Mouse (Mus musculus) ES-E14 (cell line): ENCODE results near the gene Ptk7. TPM values are rescaled to one million over a fixed set of nuclear protein-coding genes. Genes with fewer than 3 reads are reported as not detected.

ENCODE experiments used
- DNase-seq: peaks from one replicate; pipeline ENCODE4 v3.0.0-alpha.2; 2013; ENCODE audit warnings: low read depth, low spot score
- H3K27ac ChIP-seq: 2 replicates; pipeline ENCODE4 v1.5.1; 2012; ENCODE audit warnings: low read depth, mild to moderate bottlenecking, low read length, moderate library complexity, mixed read lengths; ENCODE audit not compliant: poor library complexity, insufficient read depth, severe bottlenecking
- H3K36me3 ChIP-seq: 2 replicates; pipeline ENCODE4 v1.6.1; 2012; ENCODE audit warnings: mild to moderate bottlenecking, low read length, moderate library complexity, mixed read lengths; ENCODE audit not compliant: control insufficient read depth, poor library complexity, insufficient read depth, severe bottlenecking
- H3K4me1 ChIP-seq, 2 experiments: fragments of 150-350 bp in 1 of 2; sonication (generic) in 1 of 2; 2 replicates each; pipeline ENCODE4 v1.6.1; 2012; ENCODE audit warnings: low read length in 2 of 2, mild to moderate bottlenecking in 1 of 2, mixed read lengths in 1 of 2; ENCODE audit not compliant: control insufficient read depth in 2 of 2, insufficient read depth in 2 of 2, poor library complexity in 1 of 2
- H3K4me3 ChIP-seq, 2 experiments: fragments of 150-350 bp in 1 of 2; sonication (generic) in 1 of 2; 2 replicates each; pipeline ENCODE4 v1.5.1; 2012; ENCODE audit warnings: low read length in 2 of 2, low read depth in 1 of 2, mild to moderate bottlenecking in 1 of 2, mixed read lengths in 1 of 2; ENCODE audit not compliant: insufficient read depth in 1 of 2, poor library complexity in 1 of 2, severe bottlenecking in 1 of 2
- H3K9ac ChIP-seq: 2 replicates; pipeline ENCODE4 v1.6.1; 2012; ENCODE audit warnings: low read depth, mild to moderate bottlenecking, low read length, mixed read lengths; ENCODE audit not compliant: poor library complexity, insufficient read depth, severe bottlenecking
- H3K9me3 ChIP-seq: fragments of 150-350 bp; sonication (generic); 2 replicates; pipeline ENCODE4 v1.6.1; 2012; ENCODE audit warnings: low read depth, mild to moderate bottlenecking, low read length; ENCODE audit not compliant: control insufficient read depth, insufficient read depth
- CHD2 ChIP-seq: IDR thresholded peaks from 2 replicates; pipeline ENCODE4 v1.6.1; 2014; ENCODE audit warnings: mild to moderate bottlenecking, low read depth, low read length, inconsistent platforms
- HCFC1 ChIP-seq: IDR thresholded peaks from 2 replicates; pipeline ENCODE4 v1.6.1; 2012; ENCODE audit warnings: low read length, inconsistent platforms, borderline replicate concordance; ENCODE audit not compliant: insufficient read depth
- MAFK ChIP-seq: IDR thresholded peaks from 2 replicates; pipeline ENCODE4 v1.6.1; 2014; ENCODE audit warnings: mild to moderate bottlenecking, low read depth, low read length, inconsistent platforms; ENCODE audit not compliant: insufficient read depth
- ZC3H11A ChIP-seq: IDR thresholded peaks from 2 replicates; pipeline ENCODE4 v1.6.1; 2012; ENCODE audit warnings: low read depth, mild to moderate bottlenecking, inconsistent platforms, low read length, borderline replicate concordance
- ZNF384 ChIP-seq: IDR thresholded peaks from 2 replicates; pipeline ENCODE4 v1.6.1; 2012; ENCODE audit warnings: low read depth, low read length, inconsistent platforms
- in situ Hi-C, 2 experiments: fragments of 600-800 bp; cut with MboI; formaldehyde crosslinking; loops; one replicate each; pipeline ENCODE4 v1.15.1; 2025; ENCODE audit warnings: low sequenced_read_pairs in 2 of 2, inconsistent platforms in 1 of 2; ENCODE audit not compliant: unreplicated experiment in 2 of 2
- total RNA-seq: library from RNA; depleted of rRNA; stranded (reverse); fragments of 300-350 nt; gene quantifications from 2 replicates; pipeline ENCODE4 v1.2.3, GENCODE M21; 2012

Ptk7 gene
- total RNA-seq, 1 experiment: 200 TPM

DNA sequence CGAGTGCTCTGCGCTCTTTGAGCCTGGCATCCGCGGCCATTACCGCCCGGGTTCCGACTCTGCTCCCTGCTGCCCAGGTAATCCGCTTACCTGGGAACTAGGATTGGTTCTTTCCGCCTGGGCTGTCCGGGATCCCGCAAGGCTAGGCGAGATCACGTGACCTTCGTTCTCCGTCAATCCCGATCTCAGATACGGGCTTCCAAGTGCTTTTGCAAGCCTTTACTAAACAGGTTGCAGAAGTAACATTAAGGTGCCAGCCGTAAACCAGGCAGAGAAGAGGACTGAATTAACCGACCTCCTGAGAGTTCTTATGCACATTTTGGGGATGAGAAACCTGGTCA lies 17.0 kb upstream of the Ptk7 start:
- H3K9ac ChIP-seq: peak overlapping the region; percentile 100
- TF ChIP-seq ZNF384 (no peak), MAFK (0 out of 2 replicates have a peak, but pooled peaks have one; percentile 10), HCFC1 (no peak), CHD2 (no peak), ZC3H11A (no peak)
- peaks cover 13% of the 10 kb centered on the region; the same call in 1 of the 2 replicates for H3K36me3 ChIP-seq
- H3K9me3 ChIP-seq: no peaks in the 10 kb centered on the region
- H3K27ac ChIP-seq: peak overlapping the region; percentile 87
- in situ Hi-C loops: no loop called here
- peak; percentile 79 for DNase-seq
- H3K4me3 ChIP-seq: peak overlapping the region; percentile 86 to 100
- peaks cover 4 to 12% of the 10 kb centered on the region in 2 experiments; a peak in 1 of 4 replicates for H3K4me1 ChIP-seq

DNA sequence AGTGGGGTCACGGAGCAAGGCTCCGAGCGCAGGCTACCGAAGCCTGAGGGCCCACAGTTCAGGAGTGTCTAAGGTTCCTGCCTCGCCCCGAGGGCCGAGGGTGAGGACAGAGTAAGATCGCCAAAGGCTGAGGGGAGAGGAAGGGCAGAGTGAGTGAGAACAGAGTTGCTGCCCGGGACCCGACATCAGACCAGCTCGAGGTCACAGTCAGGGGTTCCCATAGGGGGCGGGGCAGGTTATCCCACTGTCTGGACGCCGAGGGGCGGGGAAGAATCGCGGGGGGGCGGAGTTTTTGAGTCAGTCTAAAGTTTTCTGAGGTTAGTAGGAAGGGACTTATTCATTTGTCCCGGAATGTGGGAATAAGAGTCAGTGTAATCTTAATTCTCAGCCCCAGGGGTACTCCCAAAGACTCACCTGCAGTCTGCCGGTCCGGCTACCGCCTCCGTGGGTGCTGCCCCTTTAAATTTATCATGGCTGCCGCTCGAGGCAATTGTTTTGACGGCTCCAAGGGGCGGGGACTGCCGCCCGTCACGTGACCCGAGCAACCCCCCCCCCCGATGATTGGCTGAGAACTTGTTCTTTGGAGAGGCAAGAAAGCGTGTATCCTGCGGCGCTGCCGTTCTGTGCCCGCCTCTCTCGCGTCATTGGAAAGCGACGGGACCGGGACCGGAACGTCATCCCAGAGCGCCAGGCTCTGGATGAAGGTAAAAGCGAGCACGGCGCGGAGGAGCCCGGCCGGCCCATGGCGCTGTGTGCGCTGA lies 16.4 kb upstream of the Ptk7 start, which contains the start of the genes Klc4 and Mrpl2:
Gene Klc4 (minus strand): TSS at position 462 of the 761 bp plus-strand sequence.
Gene Mrpl2 (plus strand): TSS at position 669 of the 761 bp plus-strand sequence.
- TF ChIP-seq MAFK (no peak), ZNF384 (no peak), HCFC1 (peak; percentile 86), ZC3H11A (no peak), CHD2 (no peak)
- no peaks in the 10 kb centered on the region for H3K9me3 ChIP-seq
- DNase-seq: peak; percentile 98
- peaks cover 13% of the 10 kb centered on the region; the same call in 1 of the 2 replicates for H3K36me3 ChIP-seq
- peaks cover 4 to 10% of the 10 kb centered on the region in 2 experiments; a peak in 1 of 4 replicates for H3K4me1 ChIP-seq
- H3K9ac ChIP-seq: peak within 1 kb of the TSS; percentile 100
- H3K27ac ChIP-seq: peak within 1 kb of the TSS; percentile 87
- peak within 1 kb of the TSS; percentile 86 to 100 for H3K4me3 ChIP-seq
- in situ Hi-C loops: no loop called here

DNA sequence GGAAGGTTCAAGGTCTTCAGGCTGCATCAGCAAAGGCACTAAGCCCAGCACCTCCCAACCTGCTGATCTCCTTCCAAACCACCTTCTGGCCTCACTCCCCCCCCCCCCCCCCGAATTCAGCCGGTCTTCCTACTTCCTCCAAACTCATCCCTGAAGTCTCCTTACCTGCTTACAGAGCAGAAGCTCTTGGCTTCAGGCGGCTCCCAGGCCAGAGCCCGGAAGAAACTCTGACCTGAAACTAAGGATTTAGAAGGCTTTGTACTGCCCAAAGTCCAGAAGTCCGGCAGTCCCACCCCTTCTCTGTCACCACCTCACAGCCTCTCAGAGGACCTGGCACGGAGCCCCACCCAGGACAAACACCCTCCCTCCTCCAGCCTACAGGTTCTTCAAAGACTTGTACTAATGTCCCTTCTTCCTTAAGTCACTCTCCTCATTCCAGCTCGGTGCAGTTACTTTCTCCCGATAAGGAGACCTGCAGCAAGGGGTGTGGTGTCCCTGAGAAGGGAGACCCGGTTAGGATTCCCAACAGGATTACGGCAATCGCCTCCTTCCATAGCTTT lies 15.7 kb upstream of the Ptk7 start:
- in situ Hi-C loops: no loop called here
- Histone ChIP-seq H3K27ac (no peak overlapping the region), H3K36me3 (peaks cover 13% of the 10 kb centered on the region; the same call in 1 of the 2 replicates)

DNA sequence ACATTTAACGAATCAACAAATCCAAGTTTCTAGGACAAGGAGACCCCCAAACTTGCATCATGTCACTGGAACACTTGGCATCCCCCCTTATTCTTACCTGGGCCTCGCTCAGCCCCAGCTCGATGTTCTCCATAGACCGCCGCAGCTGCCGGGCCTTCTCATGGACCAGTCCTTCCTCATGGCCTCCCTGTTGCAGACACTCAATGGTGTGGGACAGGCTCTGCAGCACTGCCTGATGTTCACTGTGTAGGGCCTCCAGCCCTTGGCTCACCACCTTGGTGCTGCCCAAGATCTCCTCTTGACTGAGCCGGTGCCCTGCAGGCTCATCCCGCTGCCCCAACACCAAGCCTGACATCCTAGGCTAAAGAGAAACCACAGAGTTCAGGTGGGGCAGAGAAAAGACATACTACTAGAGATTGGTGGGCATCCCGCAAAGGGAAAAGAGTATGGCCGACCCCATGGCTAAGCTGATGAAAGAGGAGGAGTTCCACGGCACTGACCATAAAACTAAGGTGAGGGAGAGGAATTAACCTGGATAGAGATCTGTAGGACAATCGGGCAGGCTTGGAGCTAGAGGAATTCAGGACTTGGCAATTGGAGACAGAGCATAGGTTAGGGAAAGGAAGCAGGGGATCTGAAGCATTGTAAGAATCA lies 15.0 kb upstream of the Ptk7 start:
- no peak overlapping the region for H3K27ac ChIP-seq
- TF ChIP-seq ZNF384 (no peak), ZC3H11A (no peak), MAFK (no peak), HCFC1 (no peak)
- peaks cover 9% of the 10 kb centered on the region; the same call in 1 of the 2 replicates for H3K36me3 ChIP-seq
- in situ Hi-C loops: no loop called here
- no peak overlapping the region for H3K4me3 ChIP-seq
- peaks cover 4 to 12% of the 10 kb centered on the region in 2 experiments; a peak in 1 of 4 replicates for H3K4me1 ChIP-seq
- DNase-seq: no peak
- H3K9ac ChIP-seq: no peak overlapping the region
- H3K9me3 ChIP-seq: no peaks in the 10 kb centered on the region

More for the DNA sequence above, 15.7 kb upstream of the Ptk7 start:
- Histone ChIP-seq H3K9me3 (no peaks in the 10 kb centered on the region), H3K9ac (peak overlapping the region; percentile 45), H3K4me3 (peak overlapping the region; percentile 71 to 80), H3K4me1 (peaks cover 4 to 10% of the 10 kb centered on the region in 2 experiments; a peak in 1 of 4 replicates)
- TF ChIP-seq HCFC1: no peak
- TF ChIP-seq ZC3H11A: no peak
- no peak for TF ChIP-seq MAFK
- TF ChIP-seq CHD2: no peak
- no peak for TF ChIP-seq ZNF384
- DNase-seq: no peak
